In genomic region chr5:137691881-137692280, GRCm38 (mm10) we compare ENCODE assay signal across 17 mouse cellular contexts. TPM values are rescaled to one million over a fixed set of nuclear protein-coding genes. Genes with fewer than 3 reads are reported as not detected.
DNase-seq lines count a peak whose midpoint lies in the region.
"Had no signal": no experiment of that assay in that cellular context is flagged by ENCODE, and none has a peak within 500 bp of the region (broad histone marks: within the 10 kb centered on the region; RNA-seq: fewer than 3 reads in every experiment).

No protein-coding gene starts in this region.

- DNase-seq in CD4-positive helper T cell, adult 2 months (ENCODE audit: low read depth, low spot score): peak; percentile 52
- peak; percentile 48 for DNase-seq in CD4-positive, CD25-positive, alpha-beta regulatory T cell, adult 2 months (ENCODE audit: low read depth, low spot score)
- DNase-seq in induced T-regulatory cell, adult 2 months (ENCODE audit: low read depth): peak; percentile 68
- DNase-seq in left cerebral cortex, adult 8-10 months (ENCODE audit: low spot score in 2 of 2): no peak
- no peak for DNase-seq in urinary bladder, postnatal 36 days (ENCODE audit: low spot score in 2 of 2)
- DNase-seq in lung, postnatal 4 days: no peak
- DNase-seq: adrenal gland, postnatal 10 days; adrenal gland, postnatal 36 days; cerebellum, adult 18-20 months; cerebellum, adult 9-10 months; cerebellum, postnatal 14 days; forebrain, postnatal 0 days; gastrocnemius, adult 2 months; gastrocnemius, postnatal 14 days; heart, adult 11 months had no signal

RNA-seq across cellular contexts. Expression of gene Agfg2, which starts 7.4 kb away (rescaled TPM):
- 10 to 100 TPM; 50.0 to 54.8 (median 51.4) TPM for total RNA-seq in left cerebral cortex, adult 8-10 months (2022)

RNA-seq across cellular contexts. Expression of gene Irs3, which starts 46.4 kb away (rescaled TPM):
- under 1 TPM in 2 of 4 experiments, not detected in 2; 0.18 to 0.26 TPM for total RNA-seq in left cerebral cortex, adult 8-10 months (2022)
- total RNA-seq: hematopoietic stem cell, adult 5-6 weeks; MEL had no signal

RNA-seq across cellular contexts. Expression of gene Nyap1, which starts 49.5 kb away (rescaled TPM):
- total RNA-seq in left cerebral cortex, adult 8-10 months (2022): 10 to 100 TPM; 76.3 to 78.9 (median 77.7) TPM

RNA-seq across cellular contexts. Expression of gene Sap25, which starts 50.7 kb away (rescaled TPM):
- 1 to 10 TPM in 3 of 4 experiments, under 1 TPM in 1; 0.91 to 5.9 (median 3.5) TPM for total RNA-seq in left cerebral cortex, adult 8-10 months (2022)

RNA-seq across cellular contexts. Expression of gene Tsc22d4, which starts 53.6 kb away (rescaled TPM):
- total RNA-seq in left cerebral cortex, adult 8-10 months (2022): 100 to 1,000 TPM; 149 to 216 (median 162) TPM

Comparison
In these comparisons a context has a peak if more than half of its experiments do, and no peak if none do; other contexts are left out.
1. DNase-seq: peak in CD4-positive helper T cell, adult 2 months (single experiment), CD4-positive, CD25-positive, alpha-beta regulatory T cell, adult 2 months (single experiment) and induced T-regulatory cell, adult 2 months (single experiment); none in left cerebral cortex, adult 8-10 months (0 of 2), urinary bladder, postnatal 36 days (0 of 2) and lung, postnatal 4 days (0 of 2).